Mouse (Mus musculus) kidney, embryonic 16.5 days (tissue): Measurements from ENCODE around the gene Gm20388. TPM values are rescaled to one million over a fixed set of nuclear protein-coding genes. Genes with fewer than 3 reads are reported as not detected.

ENCODE experiments used
- ATAC-seq: fragments of 200-750 bp; cut with Nextera tagmentation; 2 replicates; pipeline ENCODE4 v1.8.0; 2017; ENCODE audit warnings: moderate TSS enrichment; ENCODE audit not compliant: low FRiP score, low TSS enrichment
- H3K27ac ChIP-seq: fragments of 300-500 bp; sonication (generic); 2 replicates; pipeline ENCODE4 v1.5.1; 2014; ENCODE audit warnings: low read length
- H3K27me3 ChIP-seq: fragments of 300-500 bp; sonication (generic); 2 replicates; pipeline ENCODE4 v1.6.1; 2014; ENCODE audit warnings: low read length, control low read depth, mixed read lengths; ENCODE audit not compliant: insufficient read depth
- H3K36me3 ChIP-seq: fragments of 300-500 bp; sonication (generic); 2 replicates; pipeline ENCODE4 v1.6.1; 2014; ENCODE audit warnings: low read length, control low read depth, mixed read lengths; ENCODE audit not compliant: insufficient read depth
- H3K4me1 ChIP-seq: fragments of 300-500 bp; sonication (generic); 2 replicates; pipeline ENCODE4 v1.6.1; 2014; ENCODE audit warnings: low read length, control low read depth, mixed read lengths; ENCODE audit not compliant: insufficient read depth
- H3K4me2 ChIP-seq: fragments of 300-500 bp; sonication (generic); replicated peaks from 2 replicates; pipeline ENCODE4 v1.6.1; 2014; ENCODE audit warnings: low read depth, low read length
- H3K4me3 ChIP-seq: fragments of 300-500 bp; sonication (generic); 2 replicates; pipeline ENCODE4 v1.5.1; 2014; ENCODE audit warnings: mild to moderate bottlenecking, low read length
- H3K9ac ChIP-seq: fragments of 300-500 bp; sonication (generic); replicated peaks from 2 replicates; pipeline ENCODE4 v1.6.1; 2014; ENCODE audit warnings: low read length
- H3K9me3 ChIP-seq: fragments of 300-500 bp; sonication (generic); 2 replicates; pipeline ENCODE4 v1.6.1; 2016; ENCODE audit warnings: low read length, control low read depth
- WGBS: fragments of 180-500 bp; shearing (Covaris S2); extraction: QIAGEN DNeasy Blood & Tissue Kit; methylation state at CpG from one replicate; pipeline ENCODE4 v1.1.7; 2014; 5-methylcytosine and 5-hydroxymethylcytosine counted together
- polyA plus RNA-seq: library from polyadenylated mRNA; unstranded; fragments of >200 nt; fragmentation: Nextera tagmentation; extraction: Ambion mirVana; gene quantifications from 2 replicates; pipeline ENCODE4 v1.2.1, GENCODE M21; 2015

The Gm20388 gene
- polyA plus RNA-seq, 1 experiment from 2014 or later: 7.7 TPM

DNA sequence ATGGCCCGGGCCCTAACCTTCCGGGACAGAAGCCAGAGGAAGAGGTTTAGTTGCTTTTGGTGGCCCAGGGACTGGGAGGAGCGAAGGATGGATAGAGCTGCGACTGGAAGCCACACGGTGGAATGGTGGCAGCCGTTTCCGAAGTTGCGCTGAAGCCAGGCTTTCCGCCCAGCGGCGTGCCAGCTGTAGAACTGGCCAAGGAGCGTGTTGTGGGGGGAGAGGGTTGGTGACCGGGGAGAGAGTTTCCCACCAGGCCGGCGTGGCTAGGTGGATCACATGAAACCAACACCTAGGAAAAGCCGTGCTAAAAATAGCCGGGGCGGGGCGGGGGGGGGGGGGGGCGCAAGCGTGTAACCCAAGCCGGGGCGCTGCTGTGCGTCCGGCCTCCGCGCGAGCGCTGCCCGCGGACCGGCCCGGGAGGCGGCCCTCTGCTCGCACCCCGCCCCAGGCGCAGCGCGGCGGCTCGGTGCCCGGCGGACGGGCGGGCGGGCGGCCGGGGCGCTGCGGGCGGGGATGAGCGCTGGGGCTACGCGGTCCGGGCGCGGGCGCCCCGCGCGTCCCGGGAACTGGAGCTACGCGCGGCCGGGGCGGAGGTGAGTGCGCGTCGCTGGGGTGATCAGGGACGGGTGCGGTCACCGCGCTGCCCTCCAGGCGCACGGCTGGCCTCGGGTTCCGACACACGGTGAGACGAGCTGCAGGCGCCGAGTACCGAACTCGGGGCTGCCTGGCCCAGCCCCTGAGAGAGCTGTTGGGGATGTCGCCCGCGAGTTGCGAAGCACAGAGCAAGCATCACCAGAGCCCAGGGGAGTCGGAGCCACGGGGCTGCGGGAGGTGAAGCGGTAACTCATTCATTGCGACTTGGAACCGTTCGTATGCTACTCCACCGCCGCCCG, 2319.4 kb downstream of the Gm20388 start:
- Histone ChIP-seq H3K9ac (peak overlapping the region; percentile 53), H3K27ac (no peak overlapping the region), H3K4me2 (peak overlapping the region; percentile 93), H3K27me3 (peaks cover 21% of the 10 kb centered on the region), H3K4me3 (peak overlapping the region; percentile 56), H3K4me1 (peaks cover 15% of the 10 kb centered on the region; the same call in 1 of the 2 replicates), H3K9me3 (no peaks in the 10 kb centered on the region), H3K36me3 (no peaks in the 10 kb centered on the region)
- ATAC-seq: peak; percentile 21; the same call in 1 of the 2 replicates
- under 1% methylated on average over 70 of the region's 98 CpGs for WGBS

DNA sequence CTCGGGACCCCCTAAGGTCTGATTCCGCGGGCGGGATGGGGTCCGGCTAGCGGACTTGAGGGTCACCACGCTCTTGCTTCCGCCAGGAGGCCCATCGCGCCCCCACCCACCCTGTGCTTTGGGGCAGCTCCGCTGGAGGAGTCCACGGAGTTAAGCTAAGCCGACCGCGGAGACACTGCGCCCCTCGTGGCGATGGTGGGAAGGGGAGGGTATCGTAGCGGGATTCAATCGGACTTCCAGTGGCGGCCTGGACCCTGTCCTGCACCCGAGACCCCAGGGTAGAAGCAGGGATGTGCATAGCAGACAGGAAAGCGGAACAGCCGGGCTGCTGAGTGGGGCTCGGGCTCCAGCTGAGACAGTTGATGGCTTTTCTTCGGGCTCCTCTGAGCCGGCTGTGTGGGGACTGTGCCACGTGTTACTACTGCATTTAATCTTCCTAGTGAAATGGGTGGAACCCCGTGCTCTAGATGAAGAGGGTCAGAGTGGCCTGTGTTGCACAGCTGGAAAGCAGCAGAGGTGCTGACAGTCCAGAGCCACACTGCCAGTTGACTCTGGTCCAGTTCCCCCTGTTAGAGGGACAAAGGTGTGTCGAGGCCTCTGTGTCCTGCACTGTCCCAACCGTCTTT, 2320.2 kb downstream of the Gm20388 start:
- ATAC-seq: peak; percentile 36
- peak overlapping the region; percentile 93 for H3K4me2 ChIP-seq
- H3K27ac ChIP-seq: no peak overlapping the region
- H3K9ac ChIP-seq: peak overlapping the region; percentile 53
- WGBS: 4% methylated on average over 32 of the region's 32 CpGs
- H3K4me3 ChIP-seq: peak overlapping the region; percentile 56
- no peaks in the 10 kb centered on the region for H3K36me3 ChIP-seq
- H3K27me3 ChIP-seq: peaks cover 21% of the 10 kb centered on the region
- no peaks in the 10 kb centered on the region for H3K9me3 ChIP-seq
- H3K4me1 ChIP-seq: peaks cover 15% of the 10 kb centered on the region; the same call in 1 of the 2 replicates

DNA sequence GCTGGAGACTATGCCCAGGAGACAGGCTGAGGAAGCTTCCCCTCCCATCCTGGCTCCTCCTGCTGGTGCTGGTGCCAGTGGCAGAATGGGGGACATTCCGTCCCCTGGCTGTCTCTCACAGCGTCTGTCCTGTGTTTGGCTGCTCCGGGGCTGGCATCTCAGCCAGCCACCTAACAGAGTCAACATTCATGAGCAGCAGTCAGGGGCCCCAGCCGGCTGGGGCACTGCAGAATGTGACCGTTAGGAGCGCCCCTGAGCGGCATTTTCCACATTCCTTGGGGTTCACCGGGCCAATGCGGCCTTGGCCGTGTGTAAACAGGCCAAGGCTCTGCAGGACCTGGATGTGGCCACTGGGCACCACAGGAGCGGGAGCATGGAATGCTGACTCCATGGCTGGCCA, 2323.4 kb downstream of the Gm20388 start:
- ATAC-seq: peak; percentile 17; the same call in 1 of the 2 replicates
- Histone ChIP-seq H3K4me3 (no peak overlapping the region), H3K4me2 (no peak overlapping the region), H3K9ac (no peak overlapping the region), H3K36me3 (no peaks in the 10 kb centered on the region), H3K27ac (no peak overlapping the region), H3K4me1 (peaks cover 15% of the 10 kb centered on the region; the same call in 1 of the 2 replicates), H3K27me3 (peaks cover 17% of the 10 kb centered on the region), H3K9me3 (no peaks in the 10 kb centered on the region)
- WGBS: 37% methylated on average over 11 of the region's 11 CpGs

DNA sequence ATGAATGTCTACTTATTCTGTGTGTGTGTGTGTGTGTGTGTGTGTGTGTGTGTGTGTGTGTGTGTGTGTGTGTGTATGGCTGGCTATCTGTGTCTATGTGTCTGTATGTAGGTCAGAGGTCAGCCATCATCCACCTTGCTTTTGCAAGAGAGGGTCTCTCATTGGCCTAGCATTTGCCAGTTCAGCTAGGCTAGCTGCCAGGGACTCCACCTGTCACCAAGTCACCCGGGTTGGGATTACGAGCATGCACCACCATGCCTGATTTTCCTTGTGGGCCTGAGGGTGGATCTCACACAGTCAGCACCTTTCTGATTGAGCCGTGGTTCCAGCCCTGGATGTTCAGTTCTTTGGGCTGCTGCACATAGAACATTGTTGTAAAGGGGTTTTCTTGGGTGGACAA, 2325.9 kb downstream of the Gm20388 start:
- peaks cover 3% of the 10 kb centered on the region; the same call in 1 of the 2 replicates for H3K4me1 ChIP-seq
- no peak overlapping the region for H3K4me3 ChIP-seq
- no peaks in the 10 kb centered on the region for H3K9me3 ChIP-seq
- no peak overlapping the region for H3K27ac ChIP-seq
- H3K4me2 ChIP-seq: no peak overlapping the region
- H3K27me3 ChIP-seq: no peaks in the 10 kb centered on the region
- H3K9ac ChIP-seq: no peak overlapping the region
- no peaks in the 10 kb centered on the region for H3K36me3 ChIP-seq
- WGBS: 91% methylated on average over 3 of the region's 3 CpGs
- ATAC-seq: no peak

DNA sequence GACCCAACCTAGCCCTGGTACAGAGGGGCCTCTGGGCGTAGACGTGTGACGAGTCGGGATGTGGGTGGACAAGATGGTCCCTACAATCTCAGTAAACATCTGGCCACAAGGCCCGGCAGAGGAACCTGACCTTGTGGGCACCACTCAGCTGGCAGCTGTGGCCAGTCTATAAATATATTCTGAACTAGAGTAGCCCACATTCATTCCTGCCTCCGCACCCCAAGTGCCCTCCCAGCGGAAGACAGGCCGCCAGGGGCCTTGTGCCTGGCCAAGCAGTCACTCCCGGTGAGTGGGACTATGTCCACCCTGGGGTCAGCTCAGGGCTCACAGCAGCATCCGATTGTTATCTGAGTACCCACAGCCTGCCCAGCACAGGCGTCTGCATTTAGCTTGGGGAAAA, 2327.6 kb downstream of the Gm20388 start:
- H3K9ac ChIP-seq: no peak overlapping the region
- 68% methylated on average over 11 of the region's 11 CpGs for WGBS
- no peak overlapping the region for H3K4me2 ChIP-seq
- ATAC-seq: no peak
- H3K4me1 ChIP-seq: peaks cover 3% of the 10 kb centered on the region; the same call in 1 of the 2 replicates
- no peaks in the 10 kb centered on the region for H3K27me3 ChIP-seq
- no peak overlapping the region for H3K4me3 ChIP-seq
- no peaks in the 10 kb centered on the region for H3K36me3 ChIP-seq
- no peak overlapping the region for H3K27ac ChIP-seq
- H3K9me3 ChIP-seq: no peaks in the 10 kb centered on the region

DNA sequence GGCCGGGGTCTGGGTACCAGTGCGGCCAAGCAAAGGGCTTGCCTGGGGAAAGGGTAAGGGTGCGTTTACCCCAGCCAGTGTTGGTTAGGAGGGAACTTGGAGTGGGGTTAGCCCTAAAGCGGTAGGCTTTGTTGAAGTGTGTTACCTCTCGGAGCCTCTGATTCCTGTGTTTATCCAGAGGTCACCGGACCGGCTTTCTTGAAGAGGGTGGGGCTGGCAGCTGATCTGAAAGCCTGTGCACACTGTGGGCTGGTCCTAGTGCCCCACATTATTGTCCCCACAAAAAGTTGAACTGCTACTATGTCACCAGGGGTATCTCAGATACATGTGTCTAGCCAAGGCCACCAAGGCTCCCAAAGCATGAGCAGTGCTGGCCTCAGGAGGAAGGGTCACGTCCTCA, 2328.1 kb downstream of the Gm20388 start:
- ATAC-seq: no peak
- no peak overlapping the region for H3K9ac ChIP-seq
- no peak overlapping the region for H3K27ac ChIP-seq
- H3K4me1 ChIP-seq: peaks cover 3% of the 10 kb centered on the region; the same call in 1 of the 2 replicates
- H3K4me3 ChIP-seq: no peak overlapping the region
- 70% methylated on average over 8 of the region's 8 CpGs for WGBS
- no peak overlapping the region for H3K4me2 ChIP-seq
- no peaks in the 10 kb centered on the region for H3K36me3 ChIP-seq
- H3K9me3 ChIP-seq: no peaks in the 10 kb centered on the region
- no peaks in the 10 kb centered on the region for H3K27me3 ChIP-seq

DNA sequence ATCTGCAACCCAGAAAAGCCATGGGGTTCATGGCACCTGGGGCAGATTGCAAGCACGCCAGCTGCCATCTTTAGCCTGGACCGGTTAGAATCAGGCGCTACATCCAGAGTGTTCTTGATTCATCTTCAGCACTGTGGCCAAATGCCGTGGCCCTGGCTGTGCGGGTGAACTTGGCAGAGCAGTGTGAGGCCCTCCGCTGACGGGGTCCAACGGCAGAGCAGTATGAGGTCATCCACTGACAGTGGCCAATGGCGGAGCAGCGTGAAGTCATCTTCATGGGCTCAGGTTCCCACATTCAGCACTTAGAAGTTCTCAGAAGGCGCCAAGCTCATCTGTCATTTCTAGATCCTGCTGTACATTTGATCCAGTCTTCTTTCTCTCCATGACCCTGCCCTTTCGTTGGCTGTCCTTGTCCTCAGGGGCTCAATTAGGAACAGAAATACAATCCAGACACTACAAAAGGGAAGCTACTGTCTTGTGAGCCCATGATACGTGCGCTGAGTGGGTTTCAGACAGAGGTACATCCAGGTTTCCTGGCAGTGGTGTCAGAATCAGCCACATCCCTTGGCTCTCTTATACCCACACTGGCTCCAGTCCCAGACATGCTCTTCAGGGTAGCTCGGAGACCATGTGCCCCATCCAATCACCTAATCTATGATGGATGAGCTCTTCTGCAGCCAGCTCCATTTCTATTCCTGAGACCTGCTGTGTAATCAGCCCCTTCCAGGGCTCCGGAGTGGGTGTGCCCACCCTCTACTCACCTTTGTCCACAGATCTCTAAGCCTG, 2329.8 kb downstream of the Gm20388 start:
- WGBS: 84% methylated on average over 16 of the region's 16 CpGs
- H3K9me3 ChIP-seq: no peaks in the 10 kb centered on the region
- H3K4me3 ChIP-seq: no peak overlapping the region
- H3K9ac ChIP-seq: no peak overlapping the region
- H3K4me2 ChIP-seq: no peak overlapping the region
- H3K36me3 ChIP-seq: no peaks in the 10 kb centered on the region
- H3K4me1 ChIP-seq: no peaks in the 10 kb centered on the region
- H3K27me3 ChIP-seq: no peaks in the 10 kb centered on the region
- no peak overlapping the region for H3K27ac ChIP-seq
- ATAC-seq: no peak

DNA sequence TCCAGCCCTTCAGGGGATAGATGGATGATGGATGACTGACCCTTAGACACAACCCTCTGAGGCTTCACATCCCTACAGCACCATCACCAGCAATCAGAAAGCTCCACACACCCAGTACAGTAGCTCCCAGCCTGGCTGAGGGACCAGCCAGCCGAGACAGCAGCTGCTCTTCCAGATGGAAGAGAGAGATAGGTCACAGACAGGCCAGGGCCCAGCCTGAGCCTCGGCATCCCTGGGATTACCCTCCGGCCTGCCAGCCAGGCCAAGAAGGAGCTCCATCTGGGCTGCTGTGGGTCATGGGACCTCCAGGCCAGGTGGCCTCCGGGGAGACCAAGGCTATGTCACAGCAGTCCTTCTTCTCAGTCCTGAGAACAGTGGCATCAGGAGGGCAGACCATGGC, 2332.7 kb downstream of the Gm20388 start:
- Histone ChIP-seq H3K4me1 (no peaks in the 10 kb centered on the region; the same call in 1 of the 2 replicates), H3K9me3 (no peaks in the 10 kb centered on the region), H3K27me3 (no peaks in the 10 kb centered on the region), H3K4me3 (no peak overlapping the region), H3K9ac (no peak overlapping the region), H3K27ac (no peak overlapping the region), H3K4me2 (no peak overlapping the region), H3K36me3 (no peaks in the 10 kb centered on the region)
- WGBS: 67% methylated on average over 4 of the region's 4 CpGs
- ATAC-seq: no peak

DNA sequence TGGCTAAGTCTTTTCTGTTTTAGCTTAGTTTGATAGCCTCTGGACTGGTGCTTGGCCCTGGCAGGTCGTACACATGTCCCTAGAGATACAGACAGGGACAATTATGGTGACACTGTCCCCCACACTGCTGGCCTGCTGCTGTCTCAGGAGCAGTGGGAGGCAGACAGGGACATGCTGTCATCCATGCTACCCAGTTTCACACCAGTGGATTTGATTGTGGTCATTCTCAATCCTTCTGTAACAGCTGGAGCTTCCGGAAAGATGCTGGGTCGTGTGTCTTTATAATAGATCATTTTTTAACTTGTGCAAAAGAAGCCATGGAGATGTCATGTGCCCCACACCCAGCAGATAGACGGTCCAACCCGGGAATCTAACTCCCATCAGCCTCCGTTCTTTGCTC, 2334.5 kb downstream of the Gm20388 start:
- Histone ChIP-seq H3K27ac (no peak overlapping the region), H3K4me2 (no peak overlapping the region)
- WGBS: 77% methylated on average over 6 of the region's 6 CpGs

More for the DNA sequence above, 2334.5 kb downstream of the Gm20388 start:
- Histone ChIP-seq H3K36me3 (no peaks in the 10 kb centered on the region), H3K4me1 (no peaks in the 10 kb centered on the region; the same call in 1 of the 2 replicates), H3K9me3 (no peaks in the 10 kb centered on the region), H3K27me3 (no peaks in the 10 kb centered on the region), H3K4me3 (no peak overlapping the region), H3K9ac (no peak overlapping the region)
- no peak for ATAC-seq
